Mouse (Mus musculus) liver, postnatal 0 days (tissue): ENCODE data around the gene Fgd3.

ENCODE experiments used
- CTCF ChIP-seq: sonication (generic); IDR thresholded peaks from 2 replicates; pipeline ENCODE4 v1.5.1; 2016; ENCODE audit warnings: antibody characterized with exemption, low read depth
- EP300 ChIP-seq: IDR thresholded peaks from 2 replicates; pipeline ENCODE4 v1.6.1; 2016; ENCODE audit warnings: antibody characterized with exemption, low read depth, mild to moderate bottlenecking

DNA sequence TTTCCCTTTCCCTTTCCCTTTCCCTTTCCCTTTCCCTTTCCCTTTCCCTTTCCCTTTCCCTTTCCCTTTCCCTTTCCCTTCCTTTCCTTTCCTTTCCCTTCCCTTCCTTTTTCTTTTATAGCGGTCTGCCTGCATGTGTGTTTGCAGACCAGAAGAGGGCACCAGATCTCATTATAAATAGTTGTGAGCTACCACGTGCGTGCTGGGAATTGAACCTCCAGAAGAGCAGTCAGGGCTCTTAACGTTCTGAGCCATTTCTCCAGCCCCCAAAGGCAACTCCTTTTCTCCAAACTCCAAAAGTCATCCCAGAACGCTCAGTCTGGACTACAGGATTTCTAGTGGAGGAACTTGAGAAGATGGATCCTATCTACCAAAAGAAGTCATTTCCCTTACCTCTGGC, 99.2 kb downstream of the Fgd3 start:
- TF ChIP-seq CTCF (peak; percentile 33), EP300 (no peak)
